Mouse (Mus musculus) v-Abl transformed pro-B cells (cell line): ENCODE results near the gene Myh9.
"Not testable (repeated sequence)": the region's sequence is repeated elsewhere in the genome, so short reads cannot be mapped to it uniquely, and the experiment has no call there.

Experiments used
- in situ Hi-C, 2 experiments: fragments of 400-800 bp; cut with MboI; formaldehyde crosslinking; loops; one replicate each; pipeline ENCODE4 v1.15.1; 2025; ENCODE audit not compliant: unreplicated experiment in 2 of 2

Myh9 gene

GRCm38 (mm10) chr15:77872996-77873395 is 31.0 kb upstream of the Myh9 start:
- in situ Hi-C loops: no loop called here

GRCm38 (mm10) chr15:77868340-77868739 is 26.4 kb upstream of the Myh9 start:
- in situ Hi-C loops: no loop called here

- in situ Hi-C loops: not testable (repeated sequence)
Measured at GRCm38 (mm10) chr15:77867231-77867968, 25.4 kb upstream of the Myh9 start.

- in situ Hi-C loops: no loop called here
Measured at GRCm38 (mm10) chr15:77866583-77867220, 24.7 kb upstream of the Myh9 start.

GRCm38 (mm10) chr15:77864063-77864758 is 22.2 kb upstream of the Myh9 start:
- in situ Hi-C loops: no loop called here

GRCm38 (mm10) chr15:77862991-77863972 is 21.3 kb upstream of the Myh9 start:
- in situ Hi-C loops: no loop called here

- in situ Hi-C loops: no loop called here
Measured at GRCm38 (mm10) chr15:77860081-77860665, 18.2 kb upstream of the Myh9 start.

GRCm38 (mm10) chr15:77857662-77858156 is 15.7 kb upstream of the Myh9 start:
- in situ Hi-C loops: loop anchor here in 1 of 2 experiments (5.0 kb wide), 1 partner anchor 35 kb away; no protein-coding TSS in a partner anchor

GRCm38 (mm10) chr15:77856541-77856940 is 14.6 kb upstream of the Myh9 start:
- in situ Hi-C loops: loop anchor here in 1 of 2 experiments (5.0 kb wide), 1 partner anchor 36 kb away; no protein-coding TSS in a partner anchor

GRCm38 (mm10) chr15:77855301-77855700 is 13.3 kb upstream of the Myh9 start:
- in situ Hi-C loops: loop anchor here in 1 of 2 experiments (5.0 kb wide), 1 partner anchor 37 kb away; no protein-coding TSS in a partner anchor

GRCm38 (mm10) chr15:77852001-77852400 is 10.0 kb upstream of the Myh9 start:
- in situ Hi-C loops: loop anchor here in 1 of 2 experiments (5.0 kb wide), 1 partner anchor 55 kb away; no protein-coding TSS in a partner anchor

GRCm38 (mm10) chr15:77851136-77851535 is 9.2 kb upstream of the Myh9 start:
- in situ Hi-C loops: loop anchor here in 1 of 2 experiments (5.0 kb wide), 1 partner anchor 56 kb away; no protein-coding TSS in a partner anchor

GRCm38 (mm10) chr15:77849572-77850229 is 7.7 kb upstream of the Myh9 start:
- in situ Hi-C loops: loop anchor here (5.0 to 10.0 kb wide), 3 partner anchors 57 to 65 kb away; no protein-coding TSS in a partner anchor

GRCm38 (mm10) chr15:77849039-77849436 is 7.1 kb upstream of the Myh9 start:
- in situ Hi-C loops: loop anchor here (5.0 to 10.0 kb wide), 2 partner anchors 57 to 66 kb away; no protein-coding TSS in a partner anchor

GRCm38 (mm10) chr15:77848415-77849038 is 6.6 kb upstream of the Myh9 start:
- in situ Hi-C loops: loop anchor here (5.0 to 10.0 kb wide), 2 partner anchors 56 to 66 kb away; no protein-coding TSS in a partner anchor

GRCm38 (mm10) chr15:77847826-77848225 is 5.9 kb upstream of the Myh9 start:
- in situ Hi-C loops: loop anchor here (5.0 to 10.0 kb wide), 2 partner anchors 56 to 67 kb away; no protein-coding TSS in a partner anchor

- in situ Hi-C loops: loop anchor here (5.0 to 10.0 kb wide), 2 partner anchors 55 to 68 kb away; no protein-coding TSS in a partner anchor
Measured at GRCm38 (mm10) chr15:77847108-77847507, 5.1 kb upstream of the Myh9 start.
